Mouse (Mus musculus) forebrain, embryonic 11.5 days (tissue): ENCODE data around the gene Slc6a9. TPM values are rescaled to one million over a fixed set of nuclear protein-coding genes. Genes with fewer than 3 reads are reported as not detected.

Source experiments
- ATAC-seq: fragments of 200-750 bp; cut with Nextera tagmentation; replicated peaks from 2 replicates; pipeline ENCODE4 v1.8.0; 2017; ENCODE audit warnings: moderate TSS enrichment; ENCODE audit not compliant: low FRiP score
- DNase-seq: peaks from one replicate; pipeline ENCODE4 v3.0.0-alpha.2; 2017; ENCODE audit warnings: low spot score
- H3K27ac ChIP-seq: fragments of 300-500 bp; sonication (generic); 2 replicates; pipeline ENCODE4 v1.5.1; 2014; ENCODE audit warnings: low read depth, low read length
- H3K27me3 ChIP-seq: fragments of 300-500 bp; sonication (generic); 2 replicates; pipeline ENCODE4 v1.6.1; 2014; ENCODE audit warnings: mild to moderate bottlenecking, low read length, mixed read lengths; ENCODE audit not compliant: control insufficient read depth, insufficient read depth
- H3K36me3 ChIP-seq: fragments of 300-500 bp; sonication (generic); 2 replicates; pipeline ENCODE4 v1.6.1; 2014; ENCODE audit warnings: mild to moderate bottlenecking, low read length, moderate library complexity, mixed read lengths; ENCODE audit not compliant: control insufficient read depth, insufficient read depth
- H3K4me1 ChIP-seq: fragments of 300-500 bp; sonication (generic); replicated peaks from 2 replicates; pipeline ENCODE4 v1.6.1; 2014; ENCODE audit warnings: low read length, mixed read lengths; ENCODE audit not compliant: control insufficient read depth, insufficient read depth
- H3K4me2 ChIP-seq: fragments of 300-500 bp; sonication (generic); 2 replicates; pipeline ENCODE4 v1.6.1; 2014; ENCODE audit warnings: low read depth, mild to moderate bottlenecking, low read length, moderate library complexity, mixed read lengths; ENCODE audit not compliant: severe bottlenecking
- H3K4me3 ChIP-seq: fragments of 300-500 bp; sonication (generic); 2 replicates; pipeline ENCODE4 v1.5.1; 2014; ENCODE audit warnings: low read depth, low read length
- H3K9ac ChIP-seq: fragments of 300-500 bp; sonication (generic); 2 replicates; pipeline ENCODE4 v1.6.1; 2014; ENCODE audit warnings: low read length
- H3K9me3 ChIP-seq: fragments of 300-500 bp; sonication (generic); 2 replicates; pipeline ENCODE4 v1.6.1; 2016; ENCODE audit warnings: low read length, mixed read lengths; ENCODE audit not compliant: control insufficient read depth
- WGBS: fragments of 180-500 bp; shearing (Covaris S2); extraction: QIAGEN DNeasy Blood & Tissue Kit; methylation state at CpG from one replicate; pipeline ENCODE4 v1.1.7; 2014; 5-methylcytosine and 5-hydroxymethylcytosine counted together
- polyA plus RNA-seq: library from polyadenylated mRNA; unstranded; fragments of >200 nt; fragmentation: Nextera tagmentation; extraction: Ambion mirVana; gene quantifications from 2 replicates; pipeline ENCODE4 v1.2.1, GENCODE M21; 2014

Gene Slc6a9
- polyA plus RNA-seq, 1 experiment from 2014 or later: 8.1 TPM

GRCm38 (mm10) chr4:117835531-117836111, 1.3 kb downstream of the Slc6a9 start:
- Histone ChIP-seq H3K36me3 (no peaks in the 10 kb centered on the region), H3K4me2 (peak overlapping the region; percentile 95), H3K27ac (peak overlapping the region; percentile 58), H3K4me3 (peak overlapping the region; percentile 78), H3K9me3 (no peaks in the 10 kb centered on the region), H3K9ac (peak overlapping the region; percentile 84), H3K4me1 (no peaks in the 10 kb centered on the region), H3K27me3 (no peaks in the 10 kb centered on the region)
- under 1% methylated on average over 46 of the region's 60 CpGs for WGBS
- DNase-seq: peak; percentile 79
- peak; percentile 19 for ATAC-seq

GRCm38 (mm10) chr4:117836204-117836767, 2.0 kb downstream of the Slc6a9 start:
- Histone ChIP-seq H3K4me3 (peak overlapping the region; percentile 78), H3K9me3 (no peaks in the 10 kb centered on the region), H3K36me3 (no peaks in the 10 kb centered on the region), H3K27me3 (no peaks in the 10 kb centered on the region), H3K9ac (peak overlapping the region; percentile 84), H3K4me1 (no peaks in the 10 kb centered on the region), H3K27ac (peak overlapping the region; percentile 58), H3K4me2 (peak overlapping the region; percentile 95)
- peak; percentile 94 for DNase-seq
- peak; percentile 93 for ATAC-seq
- WGBS: under 1% methylated on average over 48 of the region's 48 CpGs

GRCm38 (mm10) chr4:117837271-117837670, 3.0 kb downstream of the Slc6a9 start:
- Histone ChIP-seq H3K27ac (no peak overlapping the region), H3K4me2 (no peak overlapping the region), H3K9me3 (no peaks in the 10 kb centered on the region), H3K9ac (no peak overlapping the region), H3K36me3 (no peaks in the 10 kb centered on the region), H3K4me3 (no peak overlapping the region), H3K4me1 (no peaks in the 10 kb centered on the region), H3K27me3 (no peaks in the 10 kb centered on the region)
- ATAC-seq: no peak
- no peak for DNase-seq
- WGBS: 78% methylated on average over 4 of the region's 4 CpGs

- Histone ChIP-seq H3K4me2 (no peak overlapping the region), H3K27me3 (no peaks in the 10 kb centered on the region), H3K4me1 (no peaks in the 10 kb centered on the region), H3K9me3 (no peaks in the 10 kb centered on the region), H3K9ac (no peak overlapping the region), H3K36me3 (no peaks in the 10 kb centered on the region), H3K27ac (no peak overlapping the region), H3K4me3 (no peak overlapping the region)
- ATAC-seq (no peak), DNase-seq (no peak)
- 79% methylated on average over 6 of the region's 6 CpGs for WGBS
Observed at GRCm38 (mm10) chr4:117839366-117839765, 5.1 kb downstream of the Slc6a9 start.

- no peaks in the 10 kb centered on the region for H3K4me1 ChIP-seq
- 90% methylated on average over 5 of the region's 5 CpGs for WGBS
- H3K4me2 ChIP-seq: no peak overlapping the region
- no peak overlapping the region for H3K9ac ChIP-seq
- DNase-seq: no peak
- no peak overlapping the region for H3K27ac ChIP-seq
- H3K4me3 ChIP-seq: no peak overlapping the region
- no peaks in the 10 kb centered on the region for H3K9me3 ChIP-seq
- ATAC-seq: no peak
- H3K36me3 ChIP-seq: no peaks in the 10 kb centered on the region
- no peaks in the 10 kb centered on the region for H3K27me3 ChIP-seq
Observed at GRCm38 (mm10) chr4:117840821-117841220, 6.5 kb downstream of the Slc6a9 start.

GRCm38 (mm10) chr4:117841566-117841965, 7.3 kb downstream of the Slc6a9 start:
- Histone ChIP-seq H3K27ac (no peak overlapping the region), H3K4me2 (no peak overlapping the region), H3K27me3 (no peaks in the 10 kb centered on the region), H3K9ac (no peak overlapping the region), H3K4me1 (no peaks in the 10 kb centered on the region), H3K9me3 (no peaks in the 10 kb centered on the region), H3K4me3 (no peak overlapping the region), H3K36me3 (no peaks in the 10 kb centered on the region)
- 90% methylated on average over 3 of the region's 3 CpGs for WGBS
- DNase-seq: no peak
- ATAC-seq: no peak

GRCm38 (mm10) chr4:117843101-117843500, 8.8 kb downstream of the Slc6a9 start:
- Histone ChIP-seq H3K36me3 (no peaks in the 10 kb centered on the region), H3K9me3 (no peaks in the 10 kb centered on the region), H3K4me2 (no peak overlapping the region), H3K9ac (no peak overlapping the region), H3K27me3 (no peaks in the 10 kb centered on the region), H3K4me3 (no peak overlapping the region), H3K27ac (no peak overlapping the region), H3K4me1 (no peaks in the 10 kb centered on the region)
- 88% methylated on average over 5 of the region's 5 CpGs for WGBS
- DNase-seq: no peak
- ATAC-seq: no peak

- H3K4me1 ChIP-seq: peaks cover 5% of the 10 kb centered on the region; the same call in 1 of the 2 replicates
- 87% methylated on average over 5 of the region's 5 CpGs for WGBS
- DNase-seq (no peak), ATAC-seq (no peak)
- no peak overlapping the region for H3K27ac ChIP-seq
- no peaks in the 10 kb centered on the region for H3K36me3 ChIP-seq
- no peaks in the 10 kb centered on the region for H3K27me3 ChIP-seq
- H3K4me2 ChIP-seq: no peak overlapping the region
- no peak overlapping the region for H3K4me3 ChIP-seq
- no peaks in the 10 kb centered on the region for H3K9me3 ChIP-seq
- H3K9ac ChIP-seq: no peak overlapping the region
Observed at GRCm38 (mm10) chr4:117844467-117844866, 10.2 kb downstream of the Slc6a9 start.

- H3K4me1 ChIP-seq: peaks cover 8% of the 10 kb centered on the region; the same call in 1 of the 2 replicates
- no peak overlapping the region for H3K4me2 ChIP-seq
- DNase-seq: no peak
- no peaks in the 10 kb centered on the region for H3K27me3 ChIP-seq
- no peaks in the 10 kb centered on the region for H3K36me3 ChIP-seq
- H3K4me3 ChIP-seq: no peak overlapping the region
- ATAC-seq: no peak
- H3K9me3 ChIP-seq: no peaks in the 10 kb centered on the region
- H3K9ac ChIP-seq: no peak overlapping the region
- no peak overlapping the region for H3K27ac ChIP-seq
- WGBS: 85% methylated on average over 11 of the region's 11 CpGs
Observed at GRCm38 (mm10) chr4:117845316-117845715, 11.0 kb downstream of the Slc6a9 start.
